Mouse (Mus musculus): ENCODE data around the gene St14.

- no peak for TF ChIP-seq CTCF (IDR thresholded peaks at IDR 0.05; ENCODE audit: control insufficient read depth, insufficient read depth, insufficient read length)
- TF ChIP-seq CEBPB (IDR thresholded peaks at IDR 0.05; ENCODE audit: low read depth) = no peak
- no peak for TF ChIP-seq MAX (IDR thresholded peaks at IDR 0.05)
- TF ChIP-seq USF1 (IDR thresholded peaks at IDR 0.05; ENCODE audit: low read depth) = no peak
- no peak for TF ChIP-seq MYOD1 (IDR thresholded peaks at IDR 0.05; ENCODE audit: control insufficient read depth, insufficient read length, low read depth)
- no peak for TF ChIP-seq FOSL1 (IDR thresholded peaks at IDR 0.05; ENCODE audit: insufficient read depth, low read length, poor library complexity, severe bottlenecking)
- no peak for TF ChIP-seq MYOG (IDR thresholded peaks at IDR 0.05; ENCODE audit: control insufficient read depth, extremely low read depth, insufficient read length)
Observed at GRCm38 (mm10) chr9:31108464-31108863, 23.2 kb downstream of the St14 start.

All from C2C12 (cell line).